Mouse (Mus musculus): Measurements from ENCODE around the gene Vmp1. TPM values are rescaled to one million over a fixed set of nuclear protein-coding genes. Genes with fewer than 3 reads are reported as not detected.

Vmp1 gene
- polyA plus RNA-seq, 1 experiment from 2014 or later: 88.7 TPM

GRCm38 (mm10) chr11:86668169-86668568 lies 15.5 kb downstream of the Vmp1 start:
- Histone ChIP-seq H3K9me3 (ENCODE audit: control insufficient read depth, low read length) (no peaks in the 10 kb centered on the region), H3K9ac (ENCODE audit: low read length) (no peak overlapping the region), H3K36me3 (ENCODE audit: control insufficient read depth, insufficient read depth, low read length) (no peaks in the 10 kb centered on the region), H3K27ac (replicated peaks; ENCODE audit: low read depth, low read length) (no peak overlapping the region), H3K4me1 (ENCODE audit: control insufficient read depth, insufficient read depth, low read length) (no peaks in the 10 kb centered on the region), H3K4me3 (ENCODE audit: low read depth, low read length) (no peak overlapping the region), H3K27me3 (ENCODE audit: control insufficient read depth, insufficient read depth, low read length) (no peaks in the 10 kb centered on the region), H3K4me2 (ENCODE audit: low read depth, severe bottlenecking) (no peak overlapping the region)
- WGBS: 95% methylated on average over 3 of the region's 3 CpGs
- DNase-seq (ENCODE audit: low spot score): no peak
- no peak for ATAC-seq (ENCODE audit: insufficient number of reproducible peaks, low FRiP score, low TSS enrichment, low read depth)

- WGBS: 93% methylated on average over 2 of the region's 2 CpGs
- Histone ChIP-seq H3K27ac (replicated peaks; ENCODE audit: low read depth, low read length) (no peak overlapping the region), H3K27me3 (ENCODE audit: control insufficient read depth, insufficient read depth, low read length) (no peaks in the 10 kb centered on the region), H3K4me3 (ENCODE audit: low read depth, low read length) (no peak overlapping the region), H3K9me3 (ENCODE audit: control insufficient read depth, low read length) (no peaks in the 10 kb centered on the region), H3K36me3 (ENCODE audit: control insufficient read depth, insufficient read depth, low read length) (peaks cover under 1% of the 10 kb centered on the region; the same call in 1 of the 2 replicates), H3K4me1 (ENCODE audit: control insufficient read depth, insufficient read depth, low read length) (no peaks in the 10 kb centered on the region), H3K9ac (ENCODE audit: low read length) (no peak overlapping the region), H3K4me2 (ENCODE audit: low read depth, severe bottlenecking) (no peak overlapping the region)
- ATAC-seq (ENCODE audit: insufficient number of reproducible peaks, low FRiP score, low TSS enrichment, low read depth): no peak
- DNase-seq (ENCODE audit: low spot score): no peak
Measured at GRCm38 (mm10) chr11:86667553-86667952, 16.1 kb downstream of the Vmp1 start.

GRCm38 (mm10) chr11:86664406-86664805 lies 19.2 kb downstream of the Vmp1 start:
- no peaks in the 10 kb centered on the region for H3K27me3 ChIP-seq (ENCODE audit: control insufficient read depth, insufficient read depth, low read length)
- H3K4me1 ChIP-seq (ENCODE audit: control insufficient read depth, insufficient read depth, low read length): no peaks in the 10 kb centered on the region
- H3K9me3 ChIP-seq (ENCODE audit: control insufficient read depth, low read length): no peaks in the 10 kb centered on the region
- H3K4me2 ChIP-seq (ENCODE audit: low read depth, severe bottlenecking): no peak overlapping the region
- H3K27ac ChIP-seq (replicated peaks; ENCODE audit: low read depth, low read length): no peak overlapping the region
- H3K4me3 ChIP-seq (ENCODE audit: low read depth, low read length): no peak overlapping the region
- WGBS: 93% methylated on average over 3 of the region's 3 CpGs
- no peak for DNase-seq (ENCODE audit: low spot score)
- ATAC-seq (ENCODE audit: insufficient number of reproducible peaks, low FRiP score, low TSS enrichment, low read depth): no peak
- peaks cover 4% of the 10 kb centered on the region; the same call in 1 of the 2 replicates for H3K36me3 ChIP-seq (ENCODE audit: control insufficient read depth, insufficient read depth, low read length)
- H3K9ac ChIP-seq (ENCODE audit: low read length): no peak overlapping the region

GRCm38 (mm10) chr11:86663977-86664376 lies 19.7 kb downstream of the Vmp1 start:
- no peak for DNase-seq (ENCODE audit: low spot score)
- Histone ChIP-seq H3K4me3 (ENCODE audit: low read depth, low read length) (no peak overlapping the region), H3K4me2 (ENCODE audit: low read depth, severe bottlenecking) (no peak overlapping the region), H3K27ac (replicated peaks; ENCODE audit: low read depth, low read length) (no peak overlapping the region), H3K9me3 (ENCODE audit: control insufficient read depth, low read length) (no peaks in the 10 kb centered on the region), H3K4me1 (ENCODE audit: control insufficient read depth, insufficient read depth, low read length) (no peaks in the 10 kb centered on the region), H3K27me3 (ENCODE audit: control insufficient read depth, insufficient read depth, low read length) (no peaks in the 10 kb centered on the region), H3K9ac (ENCODE audit: low read length) (no peak overlapping the region), H3K36me3 (ENCODE audit: control insufficient read depth, insufficient read depth, low read length) (peaks cover 4% of the 10 kb centered on the region; the same call in 1 of the 2 replicates)
- no peak for ATAC-seq (ENCODE audit: insufficient number of reproducible peaks, low FRiP score, low TSS enrichment, low read depth)

- Histone ChIP-seq H3K36me3 (ENCODE audit: control insufficient read depth, insufficient read depth, low read length) (peaks cover 4% of the 10 kb centered on the region; the same call in 1 of the 2 replicates), H3K4me3 (ENCODE audit: low read depth, low read length) (no peak overlapping the region), H3K4me2 (ENCODE audit: low read depth, severe bottlenecking) (no peak overlapping the region), H3K9me3 (ENCODE audit: control insufficient read depth, low read length) (no peaks in the 10 kb centered on the region), H3K27ac (replicated peaks; ENCODE audit: low read depth, low read length) (no peak overlapping the region), H3K9ac (ENCODE audit: low read length) (no peak overlapping the region), H3K4me1 (ENCODE audit: control insufficient read depth, insufficient read depth, low read length) (no peaks in the 10 kb centered on the region), H3K27me3 (ENCODE audit: control insufficient read depth, insufficient read depth, low read length) (no peaks in the 10 kb centered on the region)
- ATAC-seq (ENCODE audit: insufficient number of reproducible peaks, low FRiP score, low TSS enrichment, low read depth): no peak
- WGBS: 93% methylated on average over 8 of the region's 8 CpGs
- DNase-seq (ENCODE audit: low spot score): no peak
Measured at GRCm38 (mm10) chr11:86662986-86663895, 20.4 kb downstream of the Vmp1 start.

- no peak overlapping the region for H3K27ac ChIP-seq (replicated peaks; ENCODE audit: low read depth, low read length)
- no peaks in the 10 kb centered on the region for H3K9me3 ChIP-seq (ENCODE audit: control insufficient read depth, low read length)
- no peak overlapping the region for H3K9ac ChIP-seq (ENCODE audit: low read length)
- H3K4me3 ChIP-seq (ENCODE audit: low read depth, low read length): no peak overlapping the region
- no peaks in the 10 kb centered on the region for H3K4me1 ChIP-seq (ENCODE audit: control insufficient read depth, insufficient read depth, low read length)
- no peaks in the 10 kb centered on the region for H3K27me3 ChIP-seq (ENCODE audit: control insufficient read depth, insufficient read depth, low read length)
- H3K4me2 ChIP-seq (ENCODE audit: low read depth, severe bottlenecking): no peak overlapping the region
- ATAC-seq (ENCODE audit: insufficient number of reproducible peaks, low FRiP score, low TSS enrichment, low read depth): no peak
- DNase-seq (ENCODE audit: low spot score): no peak
- H3K36me3 ChIP-seq (ENCODE audit: control insufficient read depth, insufficient read depth, low read length): peaks cover 4% of the 10 kb centered on the region; the same call in 1 of the 2 replicates
Measured at GRCm38 (mm10) chr11:86657863-86658262, 25.8 kb downstream of the Vmp1 start.

- no peak for ATAC-seq (ENCODE audit: insufficient number of reproducible peaks, low FRiP score, low TSS enrichment, low read depth)
- H3K27ac ChIP-seq (replicated peaks; ENCODE audit: low read depth, low read length): no peak overlapping the region
- no peaks in the 10 kb centered on the region for H3K9me3 ChIP-seq (ENCODE audit: control insufficient read depth, low read length)
- no peak for DNase-seq (ENCODE audit: low spot score)
- H3K4me3 ChIP-seq (ENCODE audit: low read depth, low read length): no peak overlapping the region
- no peak overlapping the region for H3K9ac ChIP-seq (ENCODE audit: low read length)
- 78% methylated on average over 4 of the region's 4 CpGs for WGBS
- no peak overlapping the region for H3K4me2 ChIP-seq (ENCODE audit: low read depth, severe bottlenecking)
- no peaks in the 10 kb centered on the region for H3K27me3 ChIP-seq (ENCODE audit: control insufficient read depth, insufficient read depth, low read length)
- no peaks in the 10 kb centered on the region for H3K4me1 ChIP-seq (ENCODE audit: control insufficient read depth, insufficient read depth, low read length)
- H3K36me3 ChIP-seq (ENCODE audit: control insufficient read depth, insufficient read depth, low read length): no peaks in the 10 kb centered on the region
Measured at GRCm38 (mm10) chr11:86656849-86657567, 26.6 kb downstream of the Vmp1 start.

GRCm38 (mm10) chr11:86655671-86656070 lies 28.0 kb downstream of the Vmp1 start:
- no peak for DNase-seq (ENCODE audit: low spot score)
- no peaks in the 10 kb centered on the region for H3K9me3 ChIP-seq (ENCODE audit: control insufficient read depth, low read length)
- WGBS: 71% methylated on average over 1 of the region's 1 CpGs
- H3K27ac ChIP-seq (replicated peaks; ENCODE audit: low read depth, low read length): no peak overlapping the region
- no peaks in the 10 kb centered on the region for H3K27me3 ChIP-seq (ENCODE audit: control insufficient read depth, insufficient read depth, low read length)
- no peak for ATAC-seq (ENCODE audit: insufficient number of reproducible peaks, low FRiP score, low TSS enrichment, low read depth)
- no peak overlapping the region for H3K4me3 ChIP-seq (ENCODE audit: low read depth, low read length)
- H3K4me1 ChIP-seq (ENCODE audit: control insufficient read depth, insufficient read depth, low read length): no peaks in the 10 kb centered on the region
- no peak overlapping the region for H3K9ac ChIP-seq (ENCODE audit: low read length)
- no peak overlapping the region for H3K4me2 ChIP-seq (ENCODE audit: low read depth, severe bottlenecking)
- H3K36me3 ChIP-seq (ENCODE audit: control insufficient read depth, insufficient read depth, low read length): no peaks in the 10 kb centered on the region

All from limb, embryonic 11.5 days (tissue).